Mouse (Mus musculus): ENCODE data around the gene Prkar1a. TPM values are rescaled to one million over a fixed set of nuclear protein-coding genes. Genes with fewer than 3 reads are reported as not detected.

The Prkar1a gene
- total RNA-seq, 4 experiments from 2014 or later: 347 to 373 (median 363) TPM

DNA sequence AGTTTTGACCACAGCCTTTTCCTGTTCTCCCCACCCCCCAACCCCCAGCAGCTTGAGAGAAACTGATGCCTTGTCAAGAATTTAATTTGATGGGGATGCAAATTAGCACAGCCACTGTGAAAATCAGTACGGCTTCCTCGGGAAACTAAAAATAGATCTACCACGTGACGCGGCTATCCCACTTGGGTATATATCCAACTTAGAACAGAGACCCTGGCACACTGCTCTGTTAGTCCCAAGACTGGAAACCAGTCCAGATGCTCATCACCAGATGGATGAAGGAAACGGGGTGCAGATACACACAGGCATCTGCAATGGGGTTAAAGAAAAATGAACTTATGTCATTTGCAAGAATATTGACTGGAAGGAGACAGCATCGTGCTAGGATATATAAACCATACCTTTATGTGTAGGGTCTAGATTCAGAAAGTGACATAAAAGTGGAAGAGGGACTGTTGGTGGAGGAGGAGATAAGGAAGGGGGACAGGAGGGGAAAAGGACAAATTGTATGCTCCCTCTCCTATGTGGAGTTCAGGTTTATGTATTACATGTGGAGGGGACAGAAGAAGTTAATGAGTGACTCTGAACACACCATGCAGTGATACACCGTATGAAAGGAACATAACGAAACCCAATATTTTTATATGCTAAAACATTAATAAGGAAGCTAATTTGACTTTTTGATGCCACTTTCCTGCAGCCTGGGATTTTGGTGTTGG lies 56.3 kb downstream of the Prkar1a start:
- no peak for DNase-seq (ENCODE audit: low spot score)

DNA sequence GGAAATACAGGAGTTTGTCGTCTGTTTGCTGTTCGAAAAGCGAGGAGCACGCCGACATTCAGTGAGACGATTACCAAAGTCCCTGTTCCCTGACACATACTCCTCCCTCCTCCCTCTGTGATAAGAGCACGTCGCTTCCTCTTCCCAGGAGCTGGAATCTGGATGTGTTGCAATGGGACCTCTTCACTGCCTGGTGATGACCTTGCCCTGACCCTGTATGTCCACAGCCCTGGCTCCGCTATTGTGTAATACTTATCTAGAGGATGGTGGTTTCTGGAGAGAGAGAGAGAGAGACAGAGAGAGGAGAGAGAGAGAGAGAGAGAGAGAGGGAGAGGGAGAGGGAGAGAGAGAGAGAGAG lies 56.8 kb downstream of the Prkar1a start:
- DNase-seq (ENCODE audit: low spot score): no peak

DNA sequence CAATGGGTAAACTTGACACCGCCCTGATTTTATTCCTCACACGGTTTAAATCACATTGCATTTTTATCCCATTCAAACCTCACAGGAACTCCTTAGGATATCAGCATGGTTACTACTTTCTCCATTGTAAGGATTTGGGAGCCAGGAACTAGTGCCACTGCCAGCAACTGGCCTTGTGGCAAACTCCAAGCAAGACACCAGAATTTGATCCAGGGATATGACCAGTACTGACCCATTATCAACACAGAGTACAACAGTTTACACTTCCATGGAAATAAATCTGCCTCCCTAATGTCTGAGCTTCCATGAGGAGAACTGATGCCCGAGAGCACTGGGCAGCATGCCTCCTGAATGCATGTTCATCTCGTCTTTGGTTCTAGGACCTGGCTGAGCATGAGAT lies 57.4 kb downstream of the Prkar1a start:
- no peak for DNase-seq (ENCODE audit: low spot score)

- DNase-seq (ENCODE audit: low spot score): no peak
Measured at GRCm38 (mm10) chr11:109707442-109707841, 58.2 kb downstream of the Prkar1a start.

- DNase-seq (ENCODE audit: low spot score): no peak
Measured at GRCm38 (mm10) chr11:109708786-109709185, 59.6 kb downstream of the Prkar1a start.

- no peak for DNase-seq (ENCODE audit: low spot score)
Measured at GRCm38 (mm10) chr11:109709501-109709900, 60.3 kb downstream of the Prkar1a start.

GRCm38 (mm10) chr11:109714341-109715247 lies 65.4 kb downstream of the Prkar1a start:
- no peak for DNase-seq (ENCODE audit: low spot score)

- DNase-seq (ENCODE audit: low spot score): no peak
Measured at GRCm38 (mm10) chr11:109715311-109715781, 66.1 kb downstream of the Prkar1a start.

DNA sequence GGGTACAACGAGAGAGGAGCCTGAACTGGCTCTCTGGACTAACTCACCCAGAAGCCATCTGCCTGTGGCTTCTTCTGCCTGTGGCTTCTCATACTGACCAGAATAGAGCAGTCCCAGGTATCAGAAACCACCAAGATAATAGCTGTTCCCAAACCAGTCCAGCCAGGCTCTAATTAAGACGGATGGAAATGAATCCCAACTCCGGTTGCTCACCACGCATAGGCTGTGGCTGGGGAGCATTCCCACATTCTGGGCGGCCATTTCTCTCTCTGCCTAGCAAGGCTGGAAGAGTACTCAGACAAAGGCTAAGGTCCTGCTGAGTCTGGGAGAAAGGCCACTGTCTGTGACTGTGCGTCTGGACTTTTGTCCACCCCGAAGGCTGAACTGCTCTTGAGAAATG lies 67.8 kb downstream of the Prkar1a start:
- DNase-seq (ENCODE audit: low spot score): no peak

- DNase-seq (ENCODE audit: low spot score): peak; percentile 55
Measured at GRCm38 (mm10) chr11:109717448-109717847, 68.2 kb downstream of the Prkar1a start.

GRCm38 (mm10) chr11:109717966-109718895 lies 69.0 kb downstream of the Prkar1a start:
- no peak for DNase-seq (ENCODE audit: low spot score)

Other genes with a start within 250 kb of the Prkar1a start
- gene 9930022D16Rik, start 235.5 kb upstream of the Prkar1a start, total RNA-seq (2022): not detected
- 10 to 100 TPM; 45.2 to 56.6 (median 54.4) TPM for gene Amz2, start 223.5 kb upstream of the Prkar1a start, total RNA-seq (2022)
- gene Arsg, start 176.0 kb upstream of the Prkar1a start, total RNA-seq (2022): 1 to 10 TPM in 3 of 4 experiments, under 1 TPM in 1; 0.87 to 2.7 (median 1.8) TPM
- 10 to 100 TPM in 2 of 4 experiments, 1 to 10 TPM in 2; 6.4 to 12.9 (median 10.0) TPM for gene Slc16a6, start 175.8 kb upstream of the Prkar1a start, total RNA-seq (2022)
- 100 to 1,000 TPM; 110 to 141 (median 120) TPM for gene Wipi1, start 37.4 kb upstream of the Prkar1a start, total RNA-seq (2022)
- 1 to 10 TPM; 5.4 to 7.7 (median 5.9) TPM for gene Fam20a, start 72.9 kb downstream of the Prkar1a start, total RNA-seq (2022)
- gene 1700012B07Rik, start 178.6 kb downstream of the Prkar1a start, total RNA-seq (2022): not detected

Data from heart, adult 8-10 months (tissue).